Mouse (Mus musculus): ENCODE results near the gene Donson.

The Donson gene

DNA sequence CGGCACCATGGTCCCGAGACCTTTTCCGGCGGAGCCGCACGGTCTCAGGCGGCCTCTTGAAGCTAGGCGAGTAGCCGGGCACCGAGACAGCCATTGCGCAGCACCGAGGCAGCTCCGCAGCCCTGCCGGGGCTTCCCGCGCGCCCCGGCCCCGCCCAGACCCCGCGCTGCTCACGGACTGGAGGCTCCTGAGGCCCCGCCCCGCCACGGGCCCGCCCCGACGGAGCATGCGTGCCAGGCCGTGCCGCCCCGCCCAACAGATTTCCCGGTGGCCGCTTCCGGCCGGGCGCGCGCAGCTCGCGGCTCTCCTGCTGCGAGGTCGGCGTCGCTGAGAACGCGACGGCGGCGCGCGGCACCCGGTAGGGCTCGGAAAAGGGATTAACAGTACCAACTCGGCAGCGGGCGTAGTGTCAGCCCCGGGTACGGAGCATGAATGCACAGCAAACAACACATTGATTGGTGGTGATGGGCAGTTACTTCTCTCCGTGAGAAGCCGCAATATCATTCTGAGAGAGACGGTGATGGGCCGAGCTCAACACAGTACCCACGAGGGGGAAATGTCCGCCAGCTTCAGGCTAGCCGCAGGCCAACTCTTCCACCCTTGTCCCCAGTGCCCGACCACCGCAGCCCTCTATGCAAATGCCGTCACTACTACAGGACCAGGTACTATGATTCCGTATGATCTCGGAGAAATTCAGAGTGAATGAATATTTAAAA lies at the start of gene Donson:
Gene Donson, minus strand, starts transcription at position 152 of the 716 bp plus-strand sequence.
- DNase-seq (ENCODE audit: low read depth): peak; percentile 97

DNA sequence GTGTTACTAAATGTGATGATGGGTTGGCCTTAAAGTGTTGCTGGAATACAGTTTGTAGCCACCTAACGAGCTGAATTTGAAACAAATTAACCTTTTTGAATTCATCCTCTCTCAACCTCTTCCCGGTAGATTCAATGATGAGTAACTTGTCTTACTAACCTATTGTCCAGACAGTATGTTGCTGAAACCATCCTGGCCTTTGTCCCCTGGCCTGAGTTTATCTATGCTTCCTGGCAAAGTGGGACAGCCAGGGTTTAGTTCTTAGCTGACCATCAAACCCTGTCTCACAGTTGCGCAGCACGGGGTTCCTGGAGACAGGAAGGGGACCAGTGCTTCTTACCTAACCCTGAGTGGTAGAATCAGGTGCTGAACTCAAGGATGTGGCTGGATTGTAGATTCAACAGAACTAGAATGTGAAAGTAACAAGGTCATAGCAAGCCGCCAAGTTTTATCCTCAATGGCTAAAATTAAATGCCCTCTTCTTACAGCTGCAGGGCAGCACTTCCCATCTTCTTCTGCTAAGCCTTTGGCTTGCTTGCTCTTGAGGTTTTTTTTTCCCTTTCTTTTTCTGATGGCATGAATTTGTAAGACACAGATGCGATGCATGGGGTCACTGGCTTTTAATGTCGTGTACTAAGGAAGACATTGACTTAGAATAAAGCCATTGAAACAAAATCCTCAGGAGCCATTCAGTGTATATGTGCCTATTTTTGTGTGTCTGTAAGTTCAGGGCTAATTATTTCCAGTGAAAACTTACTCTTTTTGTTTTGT lies 47.7 kb upstream of the Donson start:
- DNase-seq (ENCODE audit: low read depth): no peak

DNA sequence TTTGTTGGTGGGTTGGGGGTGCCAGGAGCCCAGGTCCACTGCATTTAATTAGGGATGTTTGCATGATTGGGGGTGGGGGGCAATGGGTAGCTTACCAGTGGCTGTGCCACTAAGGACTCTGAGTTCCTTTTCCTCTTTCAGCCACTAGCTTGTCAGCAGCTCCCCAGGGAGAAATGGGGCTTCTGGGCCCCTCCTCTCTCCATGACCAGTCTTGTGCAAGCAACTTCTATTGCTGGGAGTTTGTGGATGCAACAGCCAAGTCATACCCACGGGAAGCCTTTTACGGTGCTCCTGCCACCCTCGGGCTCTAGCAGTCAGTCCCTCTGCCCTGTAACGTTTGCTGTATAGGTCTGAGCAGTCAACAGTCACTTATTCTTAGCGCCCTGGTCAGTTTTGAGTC lies 46.2 kb upstream of the Donson start:
- DNase-seq (ENCODE audit: low read depth): no peak

DNA sequence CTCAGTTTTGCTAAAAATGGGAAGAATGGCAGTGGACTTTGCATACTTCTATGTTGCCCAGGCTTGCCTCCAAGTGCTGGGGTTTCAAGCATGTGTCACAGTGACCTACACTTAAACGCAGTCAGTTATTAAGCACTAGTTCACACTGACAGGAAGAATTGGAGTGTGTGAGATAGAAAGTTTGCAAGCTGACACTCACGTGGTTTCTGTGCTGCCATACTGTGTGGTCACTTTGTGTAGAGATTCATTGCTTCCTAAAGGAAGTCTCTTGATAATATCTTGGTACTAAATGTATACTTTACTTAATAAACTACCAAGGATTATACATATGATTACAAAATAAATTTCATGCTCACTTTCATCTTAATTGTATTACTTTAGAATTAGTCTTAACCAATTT lies 44.2 kb upstream of the Donson start:
- DNase-seq (ENCODE audit: low read depth): no peak

DNA sequence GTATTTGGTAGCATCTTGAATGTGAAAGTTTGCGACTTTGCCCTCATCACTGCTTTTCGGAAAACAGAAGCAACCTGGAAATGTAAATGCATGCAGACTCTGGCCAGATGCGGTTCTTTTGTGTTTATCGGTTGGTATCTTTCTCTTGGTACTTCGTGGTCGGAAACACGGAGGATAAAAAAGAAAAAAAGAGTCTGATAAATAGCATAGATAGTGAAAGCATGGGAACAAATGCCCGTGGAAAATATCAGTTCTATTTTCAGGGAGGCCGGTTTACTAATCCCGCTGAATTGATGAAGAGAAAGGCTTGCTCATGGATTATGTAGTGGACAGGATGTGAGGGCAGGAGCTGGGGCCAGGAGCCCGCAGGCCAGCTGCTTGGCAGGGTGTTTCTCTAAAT lies 41.9 kb upstream of the Donson start:
- no peak for DNase-seq (ENCODE audit: low read depth)

DNA sequence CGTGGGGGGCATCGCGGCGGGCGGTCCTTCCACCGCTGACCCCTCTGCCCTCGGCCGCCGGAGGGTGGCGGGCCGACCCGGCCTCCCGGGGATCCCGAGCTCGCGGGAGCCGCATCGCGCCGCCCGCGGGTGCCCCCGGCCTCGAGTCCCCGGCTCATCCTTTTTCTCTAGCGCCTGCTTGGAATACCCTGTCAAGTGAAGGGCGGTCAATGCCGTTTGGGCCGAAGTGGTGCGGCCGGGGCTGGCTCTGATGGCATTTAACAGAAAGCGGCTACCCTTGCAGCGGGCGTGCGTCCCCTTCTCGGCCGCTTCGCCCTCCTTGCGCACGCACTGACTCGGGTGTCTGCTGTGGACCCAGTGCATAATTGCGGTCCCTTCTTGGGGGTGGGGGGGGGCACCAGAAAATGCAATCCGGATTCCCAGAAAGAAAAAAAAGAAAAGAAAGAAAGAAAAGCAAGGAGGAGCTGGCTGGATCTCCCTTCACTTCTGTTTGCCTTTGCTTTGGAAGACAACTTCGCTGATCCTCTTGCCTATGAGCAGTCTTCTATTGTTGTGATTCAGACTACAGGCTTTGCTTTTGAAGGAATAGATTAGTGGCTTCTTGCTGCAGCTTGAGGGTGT lies 41.4 kb upstream of the Donson start:
- DNase-seq (ENCODE audit: low read depth): peak; percentile 60

GRCm38 (mm10) chr16:91729066-91729482 lies 40.5 kb upstream of the Donson start, which contains the start of gene Itsn1:
Gene Itsn1, plus strand, starts transcription at chr16:91729281.
- peak; percentile 99 for DNase-seq (ENCODE audit: low read depth)

DNA sequence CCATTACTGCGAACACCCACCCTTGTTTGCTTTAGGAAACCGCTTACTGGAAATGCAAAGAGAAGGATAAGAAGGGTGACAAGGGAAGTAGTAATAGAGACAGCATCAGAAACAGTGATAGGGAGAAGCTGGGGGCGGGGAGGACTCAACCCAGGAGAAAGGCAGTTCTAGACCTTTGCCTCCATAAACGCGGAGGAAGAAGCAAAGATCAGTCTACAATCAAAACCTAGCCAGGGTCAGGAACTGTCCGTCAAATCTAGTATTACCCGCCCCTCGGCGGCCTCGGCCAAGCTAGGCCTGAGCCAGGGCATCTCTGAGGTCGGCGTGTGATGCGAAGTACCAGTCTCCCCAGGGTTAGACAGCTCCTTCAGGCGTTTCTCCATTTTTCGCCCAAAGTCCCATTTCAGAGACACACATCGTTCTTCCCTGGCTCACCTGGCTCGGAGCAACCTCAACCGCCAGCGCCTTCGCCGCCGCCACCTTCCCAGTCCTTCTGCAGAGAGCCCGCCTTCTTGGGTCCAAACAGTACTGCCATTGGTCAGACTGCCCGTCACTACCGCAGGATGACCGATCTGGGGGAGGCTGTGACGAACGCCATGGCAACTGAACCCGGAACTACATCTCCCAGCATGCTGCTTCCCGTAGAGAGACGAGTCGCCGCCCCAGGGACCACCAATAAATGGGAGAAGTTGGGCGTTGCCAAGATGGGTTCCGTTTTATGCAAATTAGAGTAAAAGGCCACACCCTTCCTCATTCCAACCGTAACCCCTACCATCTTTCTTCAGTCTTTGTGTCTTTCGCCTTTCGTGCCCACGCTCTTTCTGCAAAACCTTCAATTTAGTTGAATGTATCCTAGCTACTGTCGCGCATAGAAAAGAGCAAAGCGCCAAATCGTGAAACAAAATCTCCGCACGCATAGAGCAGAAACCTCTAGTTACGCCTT lies 39.8 kb upstream of the Donson start, which contains the start of gene Cryzl1:
Gene Cryzl1, minus strand, starts transcription at position 853 of the 943 bp plus-strand sequence.
- peak; percentile 96 for DNase-seq (ENCODE audit: low read depth)

GRCm38 (mm10) chr16:91727433-91727832 lies 38.9 kb upstream of the Donson start:
- no peak for DNase-seq (ENCODE audit: low read depth)

GRCm38 (mm10) chr16:91724247-91724646 lies 35.7 kb upstream of the Donson start:
- DNase-seq (ENCODE audit: low read depth): peak; percentile 72

DNA sequence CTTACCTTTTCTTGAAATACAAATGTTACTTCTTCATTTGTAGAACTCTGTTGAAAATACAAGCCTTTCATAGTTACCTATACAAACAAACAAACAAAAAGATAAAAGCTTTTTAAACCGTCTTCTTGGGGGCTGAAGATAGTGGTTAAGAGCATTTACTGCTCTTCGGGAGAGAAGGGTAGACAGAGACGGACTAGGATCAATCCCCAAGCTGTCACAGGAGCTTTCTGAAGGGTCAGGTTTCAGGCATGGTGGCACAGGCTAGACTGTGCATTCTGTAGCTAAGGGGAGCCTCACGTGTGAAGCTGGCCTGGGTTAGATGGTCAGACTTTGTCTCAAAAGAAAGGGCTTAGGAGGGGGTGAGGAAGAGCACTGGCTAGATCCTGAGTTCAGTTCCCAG lies 28.8 kb upstream of the Donson start:
- DNase-seq (ENCODE audit: low read depth): no peak

DNA sequence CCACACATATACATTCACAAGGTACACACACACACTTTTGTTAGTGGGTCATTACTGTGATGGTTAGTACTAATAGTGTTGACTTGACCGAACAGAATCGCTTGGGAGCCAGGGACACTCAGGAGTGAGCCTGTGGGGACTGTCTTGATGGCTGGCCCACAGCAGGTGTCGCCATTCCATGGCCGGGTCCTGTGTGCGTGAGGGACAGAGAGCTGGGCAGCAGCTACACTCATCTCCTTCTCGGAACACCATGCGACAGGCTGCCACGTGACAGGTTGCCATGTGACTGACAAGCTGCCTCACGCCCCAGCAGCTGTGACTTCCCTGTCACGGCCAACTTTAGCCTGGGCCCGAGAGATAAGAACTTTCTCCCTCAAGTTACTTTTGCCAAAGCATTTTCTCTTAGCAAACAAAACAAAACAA lies 28.4 kb upstream of the Donson start:
- DNase-seq (ENCODE audit: low read depth): no peak

- no peak for DNase-seq (ENCODE audit: low read depth)
Observed at GRCm38 (mm10) chr16:91710241-91710640, 21.7 kb upstream of the Donson start.

- DNase-seq (ENCODE audit: low read depth): no peak
Observed at GRCm38 (mm10) chr16:91704603-91705340, 16.2 kb upstream of the Donson start.

DNA sequence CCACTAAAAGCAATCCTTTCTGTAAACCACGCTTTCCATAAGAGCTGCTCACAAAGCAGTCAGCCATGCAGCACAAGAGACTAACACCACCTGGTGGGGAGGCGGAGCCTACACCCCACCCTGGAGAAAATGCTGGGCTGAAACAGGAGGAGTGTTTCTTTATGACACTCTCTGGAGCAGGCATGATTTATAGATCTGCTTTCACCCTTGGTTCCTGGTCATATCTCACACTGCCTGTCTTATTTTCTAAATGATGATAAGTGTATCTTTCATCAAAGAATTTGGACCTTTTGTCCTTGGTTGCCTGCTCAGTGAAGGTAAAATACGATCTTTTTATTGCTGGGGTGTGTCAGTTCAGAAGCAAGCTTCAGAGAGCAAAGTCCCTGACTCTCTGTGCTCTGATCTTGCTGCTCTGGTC lies 14.2 kb upstream of the Donson start:
- DNase-seq (ENCODE audit: low read depth): no peak

DNA sequence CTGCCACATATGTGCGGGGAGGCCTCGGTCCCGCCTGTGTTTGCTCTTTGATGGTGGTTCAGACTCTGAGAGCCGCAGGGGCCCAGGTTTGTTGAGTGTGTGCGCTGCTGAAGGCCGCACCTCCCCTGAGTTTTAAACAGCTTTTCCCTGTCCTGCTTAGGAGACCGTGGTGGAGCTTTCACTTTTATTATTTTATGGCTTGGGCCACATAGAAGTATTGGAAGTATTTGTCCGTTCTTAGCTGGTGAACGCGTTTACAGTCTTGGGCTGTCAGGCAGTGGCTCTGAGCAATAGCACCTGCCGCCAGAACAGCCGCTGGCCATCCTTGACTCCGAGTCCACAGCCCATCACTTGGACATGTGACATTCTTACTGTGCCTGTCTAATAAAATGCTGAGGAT lies 13.3 kb upstream of the Donson start:
- DNase-seq (ENCODE audit: low read depth): no peak

- no peak for DNase-seq (ENCODE audit: low read depth)
Observed at GRCm38 (mm10) chr16:91698995-91699394, 10.4 kb upstream of the Donson start.

DNA sequence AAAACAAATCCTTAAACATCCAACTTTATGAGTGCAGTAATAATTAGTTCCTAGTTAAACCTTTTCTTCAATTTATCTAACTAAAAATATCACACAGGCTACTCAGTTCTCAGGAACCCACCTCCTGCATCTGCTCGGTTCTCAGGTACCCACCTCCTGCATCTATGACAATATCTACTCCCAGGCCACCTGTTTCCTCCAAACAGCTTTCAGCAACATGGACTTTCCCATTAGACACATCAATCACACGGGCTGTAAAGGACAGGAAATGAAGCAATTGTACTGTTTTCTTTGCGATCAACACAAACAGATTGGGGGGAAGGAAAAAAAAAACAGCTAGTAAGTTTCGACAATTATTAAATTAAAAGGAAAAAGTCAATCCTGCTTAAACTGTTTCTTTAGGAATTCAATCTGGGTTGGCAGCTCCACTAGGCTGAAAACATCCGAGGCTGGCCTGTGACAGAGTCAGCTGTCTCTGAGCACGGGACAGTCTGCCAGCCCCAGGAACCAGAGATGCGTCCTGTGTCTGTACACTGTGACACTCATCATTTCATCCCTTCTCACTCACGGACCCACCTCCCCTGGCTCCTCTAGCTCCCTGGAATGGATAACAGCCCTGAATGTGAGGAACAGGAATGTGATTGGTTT lies 6.7 kb upstream of the Donson start:
- DNase-seq (ENCODE audit: low read depth): no peak

- peak; percentile 78 for DNase-seq (ENCODE audit: low read depth)
Observed at GRCm38 (mm10) chr16:91694455-91695084, 6.0 kb upstream of the Donson start.

- DNase-seq (ENCODE audit: low read depth): peak; percentile 30
Observed at GRCm38 (mm10) chr16:91689791-91690190, 1.2 kb upstream of the Donson start.

Data from induced T-regulatory cell, adult 2 months (primary cell).